17 mouse cellular contexts compared by ENCODE assay signal in genomic region chrX:162442970-162443369, GRCm38 (mm10).
DNase-seq lines count a peak whose midpoint lies in the region; ATAC-seq lines count a peak whose summit lies in the region.
"Had no signal": no experiment of that assay in that cellular context is flagged by ENCODE, and none has a peak within 500 bp of the region (broad histone marks: within the 10 kb centered on the region; RNA-seq: fewer than 3 reads in every experiment).

No protein-coding gene starts in this region.

- H3K27ac ChIP-seq in heart, embryonic 12.5 days (ENCODE audit: poor library complexity, severe bottlenecking) = no peak overlapping the region
- H3K27ac ChIP-seq in midbrain, embryonic 12.5 days (replicated peaks) = no peak overlapping the region
- H3K27ac ChIP-seq in midbrain, embryonic 13.5 days = no peak overlapping the region

- ATAC-seq in heart, embryonic 12.5 days (ENCODE audit: insufficient number of reproducible peaks, low FRiP score) = no peak
- ATAC-seq in midbrain, embryonic 12.5 days (ENCODE audit: low FRiP score, low read depth) = 0 out of 2 replicates have a peak, but pooled peaks have one; percentile 44
- no peak for ATAC-seq in midbrain, embryonic 13.5 days
- ATAC-seq in erythroid progenitor cell, adult 5-6 weeks (replicated peaks; ENCODE audit: low FRiP score, poor library complexity, severe bottlenecking) = peak; percentile 52; the same call in 1 of the 2 replicates
- ATAC-seq: intestine, postnatal 0 days had no signal

- no peaks in the 10 kb centered on the region for H3K4me1 ChIP-seq in heart, embryonic 12.5 days (replicated peaks)
- H3K4me1 ChIP-seq in midbrain, embryonic 12.5 days = no peaks in the 10 kb centered on the region
- H3K4me1 ChIP-seq in midbrain, embryonic 13.5 days (replicated peaks) = no peaks in the 10 kb centered on the region
- H3K4me1 ChIP-seq: megakaryocyte, embryonic 14.5 days had no signal

- 41% methylated on average over 1 of the region's 1 CpGs for WGBS in heart, embryonic 12.5 days
- 33% methylated on average over 1 of the region's 1 CpGs for WGBS in midbrain, embryonic 12.5 days
- WGBS in midbrain, embryonic 13.5 days = 37% methylated on average over 1 of the region's 1 CpGs

- H3K9me3 ChIP-seq in heart, embryonic 12.5 days (replicated peaks) = no peaks in the 10 kb centered on the region
- no peaks in the 10 kb centered on the region for H3K9me3 ChIP-seq in midbrain, embryonic 12.5 days
- H3K9me3 ChIP-seq in midbrain, embryonic 13.5 days = no peaks in the 10 kb centered on the region
- H3K9me3 ChIP-seq: megakaryocyte, embryonic 14.5 days had no signal

- peak; percentile 80 for DNase-seq in heart, adult 11 months
- peak; percentile 9 for DNase-seq in mesoderm, embryonic 11.5 days (ENCODE audit: low read depth, low spot score)
- no peak for DNase-seq in thymus, adult 18-20 months
- DNase-seq in kidney, postnatal 14 days = no peak
- DNase-seq: adrenal gland, postnatal 10 days; cerebellum, adult 9-10 months; kidney, postnatal 10 days; layer of hippocampus, adult 9-11 months; left cerebral cortex, postnatal 4 days; lung, adult 2 months; right cerebral cortex, postnatal 14 days had no signal

- H3K27me3 ChIP-seq in heart, embryonic 12.5 days (replicated peaks) = peaks cover 3% of the 10 kb centered on the region; the same call in 1 of the 2 replicates
- peaks cover 73% of the 10 kb centered on the region for H3K27me3 ChIP-seq in midbrain, embryonic 12.5 days
- peaks cover 55% of the 10 kb centered on the region for H3K27me3 ChIP-seq in midbrain, embryonic 13.5 days

- no peak overlapping the region for H3K4me2 ChIP-seq in heart, embryonic 12.5 days
- no peak overlapping the region for H3K4me2 ChIP-seq in midbrain, embryonic 12.5 days (replicated peaks)
- no peak overlapping the region for H3K4me2 ChIP-seq in midbrain, embryonic 13.5 days (replicated peaks)

- no peak overlapping the region for H3K4me3 ChIP-seq in heart, embryonic 12.5 days
- H3K4me3 ChIP-seq in midbrain, embryonic 12.5 days = no peak overlapping the region
- H3K4me3 ChIP-seq in midbrain, embryonic 13.5 days (replicated peaks) = no peak overlapping the region
- H3K4me3 ChIP-seq: megakaryocyte, embryonic 14.5 days had no signal

- no peak overlapping the region for H3K9ac ChIP-seq in heart, embryonic 12.5 days
- no peak overlapping the region for H3K9ac ChIP-seq in midbrain, embryonic 12.5 days (replicated peaks)
- H3K9ac ChIP-seq in midbrain, embryonic 13.5 days (replicated peaks) = no peak overlapping the region

- H3K36me3 ChIP-seq in heart, embryonic 12.5 days = no peaks in the 10 kb centered on the region
- H3K36me3 ChIP-seq in midbrain, embryonic 12.5 days = no peaks in the 10 kb centered on the region
- no peaks in the 10 kb centered on the region for H3K36me3 ChIP-seq in midbrain, embryonic 13.5 days

Comparison
In these comparisons a context has a peak if more than half of its experiments do, and no peak if none do; other contexts are left out.
1. ATAC-seq: peak in midbrain, embryonic 12.5 days (single experiment) and erythroid progenitor cell, adult 5-6 weeks (single experiment); none in heart, embryonic 12.5 days (single experiment) and midbrain, embryonic 13.5 days (single experiment).
2. DNase-seq: peak in heart, adult 11 months (single experiment) and mesoderm, embryonic 11.5 days (single experiment); none in thymus, adult 18-20 months (0 of 2) and kidney, postnatal 14 days (single experiment).